Comparison of ENCODE assay signal across 11 mouse cellular contexts in the genomic region with DNA sequence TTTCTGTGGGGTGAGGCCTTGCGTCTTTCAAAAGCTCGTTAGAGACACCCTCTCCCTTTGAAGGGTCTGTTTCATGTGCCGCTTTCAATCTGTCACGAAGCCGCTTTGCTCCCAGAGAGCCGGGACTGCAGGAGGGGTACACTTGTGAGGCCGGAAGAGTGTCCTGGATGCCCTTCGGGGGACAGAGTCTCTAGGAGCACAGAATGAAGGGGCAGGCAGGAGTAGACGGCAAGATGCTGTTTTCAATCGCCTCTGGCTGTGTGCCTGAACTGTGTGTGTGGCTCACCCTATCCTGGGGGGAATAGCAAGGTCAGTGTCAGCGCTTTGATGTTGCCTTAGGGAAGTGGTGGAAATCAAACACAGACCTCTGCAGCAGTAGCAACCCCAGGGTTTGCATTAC.
DNase-seq lines count a peak whose midpoint lies in the region; ATAC-seq and TF ChIP-seq lines count a peak whose summit lies in the region.
"Had no signal": no experiment of that assay in that cellular context is flagged by ENCODE, and none has a peak within 500 bp of the region (broad histone marks: within the 10 kb centered on the region; RNA-seq: fewer than 3 reads in every experiment).

No protein-coding gene starts in this region.

- WGBS in kidney, embryonic 15.5 days, result 32% methylated on average over 11 of the region's 11 CpGs
- 11% methylated on average over 11 of the region's 11 CpGs for WGBS in limb, embryonic 11.5 days
- WGBS in cerebellum, adult 2 months, result 52% methylated on average over 11 of the region's 11 CpGs

- H3K27ac ChIP-seq in kidney, embryonic 15.5 days, result peak overlapping the region; percentile 37
- no peak overlapping the region for H3K27ac ChIP-seq in limb, embryonic 11.5 days (replicated peaks; ENCODE audit: low read depth, low read length)
- no peak overlapping the region for H3K27ac ChIP-seq in cerebellum, adult 2 months (ENCODE audit: insufficient read depth, low read length)
- no peak overlapping the region for H3K27ac ChIP-seq in gastrocnemius, adult 2 months

- 0 out of 2 replicates have a peak, but pooled peaks cover 2% of the 10 kb centered on the region for H3K27me3 ChIP-seq in kidney, embryonic 15.5 days
- no peaks in the 10 kb centered on the region for H3K27me3 ChIP-seq in limb, embryonic 11.5 days (ENCODE audit: control insufficient read depth, insufficient read depth, low read length)
- no peaks in the 10 kb centered on the region for H3K27me3 ChIP-seq in cerebellum, adult 2 months (ENCODE audit: control insufficient read depth, insufficient read depth, low read length)

- no peak overlapping the region for H3K4me3 ChIP-seq in kidney, embryonic 15.5 days (replicated peaks)
- no peak overlapping the region for H3K4me3 ChIP-seq in limb, embryonic 11.5 days (ENCODE audit: low read depth, low read length)
- H3K4me3 ChIP-seq in cerebellum, adult 2 months (replicated peaks; ENCODE audit: insufficient read depth, low read depth, low read length), result no peak overlapping the region
- H3K4me3 ChIP-seq in gastrocnemius, adult 2 months, result no peak overlapping the region

- ATAC-seq in kidney, embryonic 15.5 days (replicated peaks; ENCODE audit: low FRiP score), result no peak
- no peak for ATAC-seq in limb, embryonic 11.5 days (ENCODE audit: insufficient number of reproducible peaks, low FRiP score, low TSS enrichment, low read depth)

- no peaks in the 10 kb centered on the region for H3K9me3 ChIP-seq in kidney, embryonic 15.5 days (replicated peaks)
- H3K9me3 ChIP-seq in limb, embryonic 11.5 days (ENCODE audit: control insufficient read depth, low read length), result no peaks in the 10 kb centered on the region

- peaks cover 51% of the 10 kb centered on the region for H3K4me1 ChIP-seq in kidney, embryonic 15.5 days
- H3K4me1 ChIP-seq in limb, embryonic 11.5 days (ENCODE audit: control insufficient read depth, insufficient read depth, low read length), result peaks cover 32% of the 10 kb centered on the region
- H3K4me1 ChIP-seq in cerebellum, adult 2 months (ENCODE audit: control insufficient read depth, insufficient read depth, low read length), result peaks cover 10% of the 10 kb centered on the region

- no peak overlapping the region for H3K4me2 ChIP-seq in kidney, embryonic 15.5 days
- H3K4me2 ChIP-seq in limb, embryonic 11.5 days (ENCODE audit: low read depth, severe bottlenecking), result no peak overlapping the region

- no peak for TF ChIP-seq CTCF in cerebellum, adult 2 months (IDR thresholded peaks at IDR 0.05; ENCODE audit: borderline replicate concordance, insufficient read depth, low read depth, low read length)
- TF ChIP-seq CTCF in gastrocnemius, adult 2 months (IDR thresholded peaks at IDR 0.05), result no peak

- no peak overlapping the region for H3K9ac ChIP-seq in kidney, embryonic 15.5 days
- H3K9ac ChIP-seq in limb, embryonic 11.5 days (ENCODE audit: low read length), result peak overlapping the region; percentile 27; the same call in 1 of the 2 replicates

- H3K36me3 ChIP-seq in kidney, embryonic 15.5 days, result no peaks in the 10 kb centered on the region
- no peaks in the 10 kb centered on the region for H3K36me3 ChIP-seq in limb, embryonic 11.5 days (ENCODE audit: control insufficient read depth, insufficient read depth, low read length)

- TF ChIP-seq POLR2A in cerebellum, adult 2 months (IDR thresholded peaks at IDR 0.05; ENCODE audit: borderline replicate concordance, insufficient read depth, low read length), result no peak

- DNase-seq in kidney, adult 11 months, result no peak
- DNase-seq in adrenal gland, adult 8-10 months, result peak; percentile 49
- DNase-seq in adrenal gland, postnatal 36 days, result peak; percentile 69 to 70
- peak; percentile 53 for DNase-seq in limb, embryonic 11.5 days (ENCODE audit: low spot score)
- DNase-seq in cerebellum, adult 2 months, result no peak
- DNase-seq in gastrocnemius, adult 2 months, result no peak
- DNase-seq: cerebellum, postnatal 14 days; heart, postnatal 36 days; kidney, adult 18-20 months; layer of hippocampus, adult 9-11 months had no signal

- intact Hi-C loops in gastrocnemius, adult 2 months (cut with DNase I), result no loop called here

Comparison
In these comparisons a context has a peak if more than half of its experiments do, and no peak if none do; other contexts are left out.
1. DNase-seq: peak in adrenal gland, adult 8-10 months (single experiment), adrenal gland, postnatal 36 days (2 of 2) and limb, embryonic 11.5 days (single experiment); none in kidney, adult 11 months (single experiment), cerebellum, adult 2 months (0 of 2) and gastrocnemius, adult 2 months (single experiment).